Mouse (Mus musculus) erythroblast, embryonic 14.5 days (primary cell): ENCODE measurements around the gene Zscan29.

Experiments used
- GATA1 ChIP-seq: IDR thresholded peaks from 2 replicates; pipeline ENCODE4 v1.6.1; 2012; ENCODE audit warnings: low read length, inconsistent platforms, mixed read lengths
- TAL1 ChIP-seq: IDR thresholded peaks from 3 replicates; pipeline ENCODE4 v1.6.1; 2012; ENCODE audit warnings: low read length, inconsistent platforms, mixed read lengths

GRCm38 (mm10) chr2:121141216-121142035 is 29.5 kb downstream of the Zscan29 start:
- TF ChIP-seq GATA1: no peak
- no peak for TF ChIP-seq TAL1
